Mouse (Mus musculus): ENCODE measurements around the gene Fry. TPM values are rescaled to one million over a fixed set of nuclear protein-coding genes. Genes with fewer than 3 reads are reported as not detected.

Fry gene
- total RNA-seq, 2 experiments from 2014 or later, result 77.1 to 89.4 TPM

DNA sequence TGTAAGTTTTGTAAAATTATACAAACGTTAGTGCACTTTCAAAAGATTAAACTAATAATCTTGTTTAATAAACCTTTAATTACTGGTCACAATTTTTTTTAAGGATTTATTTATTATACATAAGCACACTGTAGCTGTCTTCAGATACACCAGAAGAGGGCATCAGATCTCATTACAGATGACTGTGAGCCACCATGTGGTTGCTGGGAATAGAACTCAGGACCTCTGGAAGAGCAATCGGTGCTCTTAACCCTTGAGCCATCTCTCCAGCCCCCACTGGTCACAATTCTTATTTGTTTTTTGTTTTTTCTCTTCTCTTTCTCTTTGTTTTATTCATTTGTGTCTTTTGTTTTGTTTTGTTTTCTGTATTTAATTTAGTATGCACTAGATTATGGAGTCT is 406.8 kb downstream of the Fry start:
- DNase-seq, result no peak

DNA sequence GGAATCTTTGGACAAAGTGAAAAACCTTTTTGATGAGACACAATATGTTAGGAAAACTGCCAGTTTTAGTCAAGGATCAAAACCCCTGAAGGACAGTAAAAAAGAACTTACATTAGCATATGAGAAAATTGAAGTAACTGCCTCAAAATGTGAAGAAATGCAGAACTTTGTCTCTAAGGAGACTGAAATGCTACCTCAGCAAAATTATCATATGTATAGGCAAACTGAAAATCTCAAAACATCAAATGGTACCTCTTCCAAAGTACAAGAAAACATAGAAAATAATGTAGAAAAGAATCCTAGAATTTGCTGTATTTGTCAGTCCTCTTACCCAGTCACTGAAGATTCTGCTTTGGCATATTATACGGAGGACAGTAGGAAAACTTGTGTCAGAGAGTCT is 422.9 kb downstream of the Fry start:
- no peak for DNase-seq

DNA sequence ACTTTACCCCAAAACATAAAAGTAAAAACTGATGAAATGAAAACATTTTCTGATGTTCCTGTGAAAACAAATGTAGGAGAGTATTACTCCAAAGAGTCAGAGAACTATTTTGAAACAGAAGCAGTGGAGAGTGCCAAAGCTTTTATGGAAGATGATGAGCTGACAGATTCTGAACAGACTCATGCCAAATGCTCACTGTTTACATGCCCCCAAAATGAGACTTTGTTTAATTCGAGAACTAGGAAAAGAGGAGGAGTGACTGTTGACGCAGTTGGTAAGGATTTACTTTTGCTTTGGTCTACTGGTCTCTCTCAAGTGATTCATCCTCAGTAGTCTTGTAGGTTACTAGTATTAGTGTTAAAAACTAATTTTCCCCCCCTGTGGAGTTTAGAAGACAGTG is 424.7 kb downstream of the Fry start:
- no peak for DNase-seq

Other genes with a start within 250 kb of the Fry start
- not detected for gene Rxfp2, start 100.0 kb upstream of the Fry start, total RNA-seq (2021)

Measured in gastrocnemius, postnatal 10 days (tissue).